13 mouse cellular contexts compared by ENCODE assay signal in genomic region chr10:11198346-11198745, GRCm38 (mm10). TPM values are rescaled to one million over a fixed set of nuclear protein-coding genes. Genes with fewer than 3 reads are reported as not detected.
A peak's percentile ranks its signal among the peaks of the same experiment; 100 is the strongest.
DNase-seq lines count a peak whose midpoint lies in the region; ATAC-seq and TF ChIP-seq lines count a peak whose summit lies in the region.
"Had no signal": no experiment of that assay in that cellular context is flagged by ENCODE, and none has a peak within 500 bp of the region (broad histone marks: within the 10 kb centered on the region; RNA-seq: fewer than 3 reads in every experiment).

No protein-coding gene starts in this region.

- no peaks in the 10 kb centered on the region for H3K4me1 ChIP-seq in kidney, adult 2 months (ENCODE audit: control insufficient read depth, insufficient read depth, low read length)
- H3K4me1 ChIP-seq in intestine, postnatal 0 days (replicated peaks; ENCODE audit: control insufficient read depth, insufficient read depth, low read length) = no peaks in the 10 kb centered on the region
- H3K4me1 ChIP-seq: limb, embryonic 12.5 days; lung, embryonic 15.5 days; midbrain, embryonic 15.5 days had no signal

- no peaks in the 10 kb centered on the region for H3K79me2 ChIP-seq in myocyte (ENCODE audit: control insufficient read depth, insufficient read depth)

- no peaks in the 10 kb centered on the region for H3K9me3 ChIP-seq in intestine, postnatal 0 days (ENCODE audit: control insufficient read depth)
- H3K9me3 ChIP-seq: limb, embryonic 12.5 days; lung, embryonic 15.5 days; midbrain, embryonic 15.5 days had no signal

- H3K4me2 ChIP-seq in myocyte (ENCODE audit: low read depth) = peak overlapping the region; percentile 35
- H3K4me2 ChIP-seq in intestine, postnatal 0 days (replicated peaks; ENCODE audit: low read depth) = no peak overlapping the region
- H3K4me2 ChIP-seq: limb, embryonic 12.5 days; lung, embryonic 15.5 days; midbrain, embryonic 15.5 days had no signal

- H3K9ac ChIP-seq in intestine, postnatal 0 days (ENCODE audit: low read depth, low read length) = no peak overlapping the region
- H3K9ac ChIP-seq: limb, embryonic 12.5 days; lung, embryonic 15.5 days; midbrain, embryonic 15.5 days had no signal

- no peak for ATAC-seq in intestine, postnatal 0 days
- ATAC-seq: midbrain, embryonic 15.5 days had no signal

- no peak for TF ChIP-seq CTCF in kidney, adult 2 months (conservative IDR thresholded peaks at IDR 0.05; ENCODE audit: insufficient read depth, insufficient read length, low read depth, low read length)
- no peak for TF ChIP-seq CTCF in intestine, postnatal 0 days (IDR thresholded peaks at IDR 0.05; ENCODE audit: low read depth)

- H3K4me3 ChIP-seq in kidney, adult 2 months (ENCODE audit: insufficient read depth, low read depth, low read length) = no peak overlapping the region
- no peak overlapping the region for H3K4me3 ChIP-seq in myocyte
- no peak overlapping the region for H3K4me3 ChIP-seq in intestine, postnatal 0 days (ENCODE audit: low read depth, low read length)
- H3K4me3 ChIP-seq: limb, embryonic 12.5 days; lung, embryonic 15.5 days; midbrain, embryonic 15.5 days had no signal

- H3K27me3 ChIP-seq in kidney, adult 2 months (replicated peaks; ENCODE audit: control insufficient read depth, insufficient read depth, low read length) = no peaks in the 10 kb centered on the region
- no peaks in the 10 kb centered on the region for H3K27me3 ChIP-seq in myocyte (ENCODE audit: control insufficient read depth, insufficient read depth, insufficient read length)
- no peaks in the 10 kb centered on the region for H3K27me3 ChIP-seq in intestine, postnatal 0 days (replicated peaks; ENCODE audit: control insufficient read depth, insufficient read depth, low read length)
- H3K27me3 ChIP-seq: limb, embryonic 12.5 days; lung, embryonic 15.5 days; midbrain, embryonic 15.5 days had no signal

- 96% methylated on average over 2 of the region's 2 CpGs for WGBS in kidney, adult 2 months
- WGBS in intestine, postnatal 0 days = 96% methylated on average over 2 of the region's 2 CpGs

- no peak for TF ChIP-seq POLR2A in kidney, adult 2 months (IDR thresholded peaks at IDR 0.05; ENCODE audit: low read depth, low read length)
- no peak for TF ChIP-seq POLR2A in myocyte (IDR thresholded peaks at IDR 0.05; ENCODE audit: insufficient read length, low read depth)

- no peak overlapping the region for H3K27ac ChIP-seq in kidney, adult 2 months (ENCODE audit: insufficient read depth, low read depth, low read length)
- no peak overlapping the region for H3K27ac ChIP-seq in intestine, postnatal 0 days (ENCODE audit: low read depth, low read length)
- H3K27ac ChIP-seq: limb, embryonic 12.5 days; lung, embryonic 15.5 days; midbrain, embryonic 15.5 days had no signal

- DNase-seq in adrenal gland, adult (ENCODE audit: inconsistent age in 2 of 2, low spot score in 1 of 2) = peak; percentile 52 to 78
- DNase-seq in adrenal gland, adult 18-20 months (ENCODE audit: low spot score in 2 of 2) = no peak
- DNase-seq in kidney, adult 2 months = peak; percentile 16
- no peak for DNase-seq in kidney, postnatal 25 days
- peak; percentile 30 for DNase-seq in gonadal fat pad, adult 2 months (ENCODE audit: low read depth)
- no peak for DNase-seq in embryo, embryonic 11 days
- DNase-seq: gastrocnemius, postnatal 25 days; right cerebral cortex, postnatal 25 days had no signal

- peaks cover 8% of the 10 kb centered on the region for H3K36me3 ChIP-seq in kidney, adult 2 months (ENCODE audit: control insufficient read depth, insufficient read depth, low read length)
- H3K36me3 ChIP-seq in myocyte (ENCODE audit: control insufficient read depth, insufficient read depth) = peaks cover 26% of the 10 kb centered on the region
- peaks cover 40% of the 10 kb centered on the region for H3K36me3 ChIP-seq in intestine, postnatal 0 days (ENCODE audit: control insufficient read depth, insufficient read depth)

- H3ac ChIP-seq in myocyte (ENCODE audit: control insufficient read depth, insufficient read length) = no peak overlapping the region

TF ChIP-seq in myocyte, 11 proteins besides CTCF, POLR2A, EP300 and RAD21:
- TF ChIP-seq TCF12 (IDR thresholded peaks at IDR 0.05; ENCODE audit: insufficient read depth, poor library complexity, severe bottlenecking) (peak; percentile 55), MYOD1 (IDR thresholded peaks at IDR 0.05; ENCODE audit: control insufficient read depth in 1 of 3, insufficient read length in 2 of 3, low read depth in 2 of 3) (peak in 2 of 3 experiments; percentile 27 to 49), SRF (IDR thresholded peaks at IDR 0.05; ENCODE audit: control insufficient read depth, insufficient read length, low read depth) (no peak), MAX (IDR thresholded peaks at IDR 0.05; ENCODE audit: low read depth) (no peak), MYOG (IDR thresholded peaks at IDR 0.05; ENCODE audit: control insufficient read depth in 1 of 3, insufficient read depth in 1 of 3, insufficient read length in 2 of 3, low read depth in 2 of 3) (peak in 2 of 3 experiments; percentile 29 to 39), USF1 (IDR thresholded peaks at IDR 0.05; ENCODE audit: low read depth) (peak; percentile 40), REST (IDR thresholded peaks at IDR 0.05; ENCODE audit: insufficient read depth, insufficient read length) (no peak)

RNA-seq across cellular contexts. Expression of gene Shprh, which starts 49.1 kb away (rescaled TPM):
- 10 to 100 TPM; 13.8 to 18.1 TPM for total RNA-seq in adrenal gland, adult 18-20 months (2021)
- 2.5 and 2.7 TPM in 2 replicates for polyA plus RNA-seq in kidney, adult 2 months (2012; rRNA removed)
- polyA plus RNA-seq in gonadal fat pad, adult 2 months (2012; rRNA removed) = 3.5 and 4.7 TPM in 2 replicates
- 2.1 TPM for polyA plus RNA-seq in myocyte (2012; fragmentation: generic; extraction: Trizol)
- 4.4 and 4.9 TPM in 2 replicates for polyA plus RNA-seq in intestine, postnatal 0 days (2015; fragmentation: Nextera tagmentation; extraction: Ambion mirVana)

Comparison
In these comparisons a context has a peak if more than half of its experiments do, and no peak if none do; other contexts are left out.
1. DNase-seq: peak in adrenal gland, adult (2 of 2), kidney, adult 2 months (single experiment) and gonadal fat pad, adult 2 months (single experiment); none in adrenal gland, adult 18-20 months (0 of 2), kidney, postnatal 25 days (0 of 2) and embryo, embryonic 11 days (single experiment).